Comparison of ENCODE assay signal across 13 mouse cellular contexts in genomic region chr1:37956690-37957431, GRCm38 (mm10). TPM values are rescaled to one million over a fixed set of nuclear protein-coding genes. Genes with fewer than 3 reads are reported as not detected.
DNase-seq lines count a peak whose midpoint lies in the region; ATAC-seq and TF ChIP-seq lines count a peak whose summit lies in the region.
"Had no signal": no experiment of that assay in that cellular context is flagged by ENCODE, and none has a peak within 500 bp of the region (broad histone marks: within the 10 kb centered on the region; RNA-seq: fewer than 3 reads in every experiment).

No protein-coding gene starts in this region.

- no peak overlapping the region for H3K9ac ChIP-seq in forebrain, embryonic 14.5 days (ENCODE audit: low read length)
- H3K9ac ChIP-seq in forebrain, embryonic 16.5 days (replicated peaks; ENCODE audit: low read depth, low read length): no peak overlapping the region
- no peak overlapping the region for H3K9ac ChIP-seq in neural tube, embryonic 14.5 days (replicated peaks; ENCODE audit: low read depth, low read length)
- H3K9ac ChIP-seq: limb, embryonic 13.5 days; stomach, embryonic 15.5 days had no signal

- DNase-seq in forebrain, embryonic 14.5 days (ENCODE audit: low spot score): peak; percentile 76
- DNase-seq in left cerebral cortex, postnatal 14 days (ENCODE audit: low spot score in 2 of 2): peak; percentile 23 to 60
- DNase-seq in left cerebral cortex, adult 2 months (ENCODE audit: extremely low spot score in 1 of 2, low spot score in 2 of 2): no peak
- peak; percentile 62 to 81 for DNase-seq in right cerebral cortex, postnatal 10 days (ENCODE audit: low spot score in 2 of 2)
- no peak for DNase-seq in right cerebral cortex, adult 2 months (ENCODE audit: low spot score in 2 of 2)
- no peak for DNase-seq in thymus, postnatal 14 days
- DNase-seq: cerebellum, adult 11-12 months; gastrocnemius, adult 2 months had no signal

- no peaks in the 10 kb centered on the region for H3K9me3 ChIP-seq in forebrain, embryonic 14.5 days (replicated peaks; ENCODE audit: control insufficient read depth, low read length)
- no peaks in the 10 kb centered on the region for H3K9me3 ChIP-seq in forebrain, embryonic 16.5 days (ENCODE audit: control insufficient read depth, low read length)
- no peaks in the 10 kb centered on the region for H3K9me3 ChIP-seq in neural tube, embryonic 14.5 days (ENCODE audit: control insufficient read depth, low read length)
- H3K9me3 ChIP-seq: limb, embryonic 13.5 days; stomach, embryonic 15.5 days had no signal

- no peak overlapping the region for H3K27ac ChIP-seq in forebrain, embryonic 14.5 days (ENCODE audit: low read depth, low read length)
- H3K27ac ChIP-seq in forebrain, embryonic 16.5 days (ENCODE audit: low read length): no peak overlapping the region
- H3K27ac ChIP-seq in left cerebral cortex, adult 2 months: no peak overlapping the region
- no peak overlapping the region for H3K27ac ChIP-seq in neural tube, embryonic 14.5 days (ENCODE audit: low read depth, low read length)
- H3K27ac ChIP-seq: gastrocnemius, adult 2 months; limb, embryonic 13.5 days; stomach, embryonic 15.5 days had no signal

- peak; percentile 55; the same call in 1 of the 2 replicates for ATAC-seq in forebrain, embryonic 14.5 days
- ATAC-seq in forebrain, embryonic 16.5 days: no peak
- peak; percentile 54; the same call in 1 of the 2 replicates for ATAC-seq in neural tube, embryonic 14.5 days (ENCODE audit: low read depth)

- intact Hi-C loops in left cerebral cortex, postnatal 14 days (cut with DNase I): no loop called here
- intact Hi-C loops in left cerebral cortex, adult 2 months (cut with DNase I): no loop called here

- no peaks in the 10 kb centered on the region for H3K27me3 ChIP-seq in forebrain, embryonic 14.5 days (replicated peaks; ENCODE audit: control insufficient read depth, insufficient read depth, low read length)
- H3K27me3 ChIP-seq in forebrain, embryonic 16.5 days (replicated peaks; ENCODE audit: control insufficient read depth, insufficient read depth, low read length): no peaks in the 10 kb centered on the region
- no peaks in the 10 kb centered on the region for H3K27me3 ChIP-seq in neural tube, embryonic 14.5 days (ENCODE audit: control insufficient read depth, insufficient read depth, low read length)
- H3K27me3 ChIP-seq: limb, embryonic 13.5 days; stomach, embryonic 15.5 days had no signal

- H3K36me3 ChIP-seq in forebrain, embryonic 14.5 days (ENCODE audit: control insufficient read depth, insufficient read depth, low read length): no peaks in the 10 kb centered on the region
- H3K36me3 ChIP-seq in forebrain, embryonic 16.5 days (ENCODE audit: control insufficient read depth, insufficient read depth): no peaks in the 10 kb centered on the region
- no peaks in the 10 kb centered on the region for H3K36me3 ChIP-seq in neural tube, embryonic 14.5 days (ENCODE audit: control insufficient read depth, insufficient read depth, low read length)
- H3K36me3 ChIP-seq: limb, embryonic 13.5 days; stomach, embryonic 15.5 days had no signal

- no peak overlapping the region for H3K4me2 ChIP-seq in forebrain, embryonic 14.5 days (ENCODE audit: low read length)
- no peak overlapping the region for H3K4me2 ChIP-seq in forebrain, embryonic 16.5 days (ENCODE audit: low read length)
- no peak overlapping the region for H3K4me2 ChIP-seq in neural tube, embryonic 14.5 days (ENCODE audit: low read depth, low read length)
- H3K4me2 ChIP-seq: limb, embryonic 13.5 days; stomach, embryonic 15.5 days had no signal

- H3K4me1 ChIP-seq in forebrain, embryonic 14.5 days (ENCODE audit: control insufficient read depth, insufficient read depth, low read length): 0 out of 2 replicates have a peak, but pooled peaks cover 2% of the 10 kb centered on the region
- H3K4me1 ChIP-seq in forebrain, embryonic 16.5 days (replicated peaks; ENCODE audit: control insufficient read depth, insufficient read depth, low read length): peaks cover 4% of the 10 kb centered on the region; the same call in 1 of the 2 replicates
- H3K4me1 ChIP-seq in neural tube, embryonic 14.5 days (ENCODE audit: control insufficient read depth, insufficient read depth, low read length): no peaks in the 10 kb centered on the region
- H3K4me1 ChIP-seq: limb, embryonic 13.5 days; stomach, embryonic 15.5 days had no signal

- no peak overlapping the region for H3K4me3 ChIP-seq in forebrain, embryonic 14.5 days (ENCODE audit: low read depth, low read length)
- H3K4me3 ChIP-seq in forebrain, embryonic 16.5 days (replicated peaks; ENCODE audit: low read length): no peak overlapping the region
- no peak overlapping the region for H3K4me3 ChIP-seq in left cerebral cortex, adult 2 months
- no peak overlapping the region for H3K4me3 ChIP-seq in neural tube, embryonic 14.5 days (ENCODE audit: low read depth, low read length)
- H3K4me3 ChIP-seq: gastrocnemius, adult 2 months; limb, embryonic 13.5 days; stomach, embryonic 15.5 days had no signal

- TF ChIP-seq CTCF in left cerebral cortex, adult 2 months (IDR thresholded peaks at IDR 0.05): no peak

- 29% methylated on average over 3 of the region's 3 CpGs for WGBS in forebrain, embryonic 14.5 days
- WGBS in forebrain, embryonic 16.5 days: 23% methylated on average over 3 of the region's 3 CpGs
- 25% methylated on average over 3 of the region's 3 CpGs for WGBS in neural tube, embryonic 14.5 days

RNA-seq across cellular contexts. Expression of gene Lyg1, which starts 0.7 kb away (rescaled TPM):
- polyA plus RNA-seq in forebrain, embryonic 14.5 days (2014; fragmentation: Nextera tagmentation; extraction: Ambion mirVana): not detected in 2 replicates
- polyA plus RNA-seq in forebrain, embryonic 16.5 days (2015; fragmentation: Nextera tagmentation; extraction: Ambion mirVana): not detected in 2 replicates
- total RNA-seq in left cerebral cortex, postnatal 14 days (2021): not detected
- total RNA-seq in left cerebral cortex, adult 2 months (2021): not detected
- polyA plus RNA-seq in neural tube, embryonic 14.5 days (2014; fragmentation: Nextera tagmentation; extraction: Ambion mirVana): not detected in 2 replicates
- total RNA-seq: gastrocnemius, adult 2 months had no signal
- polyA plus RNA-seq: heart, postnatal 0 days; limb, embryonic 13.5 days; stomach, embryonic 15.5 days had no signal

RNA-seq across cellular contexts. Expression of gene Lyg2, which starts 40.6 kb away (rescaled TPM):
- not detected in 2 replicates for polyA plus RNA-seq in forebrain, embryonic 14.5 days (2014; fragmentation: Nextera tagmentation; extraction: Ambion mirVana)
- polyA plus RNA-seq in forebrain, embryonic 16.5 days (2015; fragmentation: Nextera tagmentation; extraction: Ambion mirVana): not detected in 2 replicates
- total RNA-seq in left cerebral cortex, postnatal 14 days (2021): under 1 TPM in 1 of 2 experiments, not detected in 1; 0.13 TPM
- not detected for total RNA-seq in left cerebral cortex, adult 2 months (2021)
- polyA plus RNA-seq in neural tube, embryonic 14.5 days (2014; fragmentation: Nextera tagmentation; extraction: Ambion mirVana): not detected in 2 replicates
- total RNA-seq: gastrocnemius, adult 2 months had no signal
- polyA plus RNA-seq: heart, postnatal 0 days; limb, embryonic 13.5 days; stomach, embryonic 15.5 days had no signal

RNA-seq across cellular contexts. Expression of gene Txndc9, which starts 40.8 kb away (rescaled TPM):
- 154 and 162 TPM in 2 replicates for polyA plus RNA-seq in forebrain, embryonic 14.5 days (2014; fragmentation: Nextera tagmentation; extraction: Ambion mirVana)
- 137 and 152 TPM in 2 replicates for polyA plus RNA-seq in forebrain, embryonic 16.5 days (2015; fragmentation: Nextera tagmentation; extraction: Ambion mirVana)
- total RNA-seq in left cerebral cortex, postnatal 14 days (2021): 10 to 100 TPM; 54.8 to 59.9 TPM
- total RNA-seq in left cerebral cortex, adult 2 months (2021): 10 to 100 TPM; 52.7 to 65.9 TPM
- 147 and 162 TPM in 2 replicates for polyA plus RNA-seq in neural tube, embryonic 14.5 days (2014; fragmentation: Nextera tagmentation; extraction: Ambion mirVana)

RNA-seq across cellular contexts. Expression of gene Eif5b, which starts 40.9 kb away (rescaled TPM):
- polyA plus RNA-seq in forebrain, embryonic 14.5 days (2014; fragmentation: Nextera tagmentation; extraction: Ambion mirVana): 16.2 and 17.3 TPM in 2 replicates
- polyA plus RNA-seq in forebrain, embryonic 16.5 days (2015; fragmentation: Nextera tagmentation; extraction: Ambion mirVana): 22.3 and 23.0 TPM in 2 replicates
- 10 to 100 TPM; 34.6 to 34.7 TPM for total RNA-seq in left cerebral cortex, postnatal 14 days (2021)
- 10 to 100 TPM; 37.6 to 46.2 TPM for total RNA-seq in left cerebral cortex, adult 2 months (2021)
- polyA plus RNA-seq in neural tube, embryonic 14.5 days (2014; fragmentation: Nextera tagmentation; extraction: Ambion mirVana): 22.8 and 22.9 TPM in 2 replicates

Comparison
In these comparisons a context has a peak if more than half of its experiments do, and no peak if none do; other contexts are left out.
1. DNase-seq: peak in forebrain, embryonic 14.5 days (single experiment), left cerebral cortex, postnatal 14 days (2 of 2) and right cerebral cortex, postnatal 10 days (2 of 2); none in left cerebral cortex, adult 2 months (0 of 2), right cerebral cortex, adult 2 months (0 of 2) and thymus, postnatal 14 days (single experiment).